Comparison of ENCODE assay signal across 8 mouse cellular contexts in genomic region chr13:60455033-60455619, GRCm38 (mm10).
DNase-seq lines count a peak whose midpoint lies in the region; ATAC-seq lines count a peak whose summit lies in the region.

No protein-coding gene starts in this region.

- no peak overlapping the region for H3K4me3 ChIP-seq in intestine, embryonic 16.5 days (ENCODE audit: low read length)
- no peak overlapping the region for H3K4me3 ChIP-seq in lung, embryonic 15.5 days

- intact Hi-C loops in gastrocnemius, postnatal 36 days (cut with DNase I) = loop anchor here (10.0 kb wide), 1 partner anchor 110 kb away; no protein-coding TSS in a partner anchor

- H3K9me3 ChIP-seq in intestine, embryonic 16.5 days (ENCODE audit: control insufficient read depth, low read length) = no peaks in the 10 kb centered on the region
- H3K9me3 ChIP-seq in lung, embryonic 15.5 days = no peaks in the 10 kb centered on the region

- 23% methylated on average over 15 of the region's 15 CpGs for WGBS in intestine, embryonic 16.5 days
- WGBS in lung, embryonic 15.5 days = 24% methylated on average over 15 of the region's 15 CpGs

- peak overlapping the region; percentile 23; the same call in 1 of the 2 replicates for H3K9ac ChIP-seq in intestine, embryonic 16.5 days (ENCODE audit: low read depth, low read length)
- no peak overlapping the region for H3K9ac ChIP-seq in lung, embryonic 15.5 days

- peak; percentile 62 for DNase-seq in ovary, adult 18-20 months (ENCODE audit: low spot score)
- DNase-seq in ovary, postnatal 10 days (ENCODE audit: low spot score) = no peak
- peak; percentile 30 to 32 for DNase-seq in gastrocnemius, postnatal 36 days
- no peak for DNase-seq in thymus, postnatal 14 days
- DNase-seq in thymus, postnatal 25 days = no peak
- no peak for DNase-seq in natural killer cell, adult 2 months (ENCODE audit: low spot score in 2 of 2)

- H3K36me3 ChIP-seq in intestine, embryonic 16.5 days (ENCODE audit: control insufficient read depth, insufficient read depth, low read length) = no peaks in the 10 kb centered on the region
- H3K36me3 ChIP-seq in lung, embryonic 15.5 days = no peaks in the 10 kb centered on the region

- no peaks in the 10 kb centered on the region for H3K27me3 ChIP-seq in intestine, embryonic 16.5 days (replicated peaks; ENCODE audit: control insufficient read depth, insufficient read depth, low read length)
- no peaks in the 10 kb centered on the region for H3K27me3 ChIP-seq in lung, embryonic 15.5 days

- peak; percentile 46; the same call in 1 of the 2 replicates for ATAC-seq in intestine, embryonic 16.5 days
- no peak for ATAC-seq in lung, embryonic 15.5 days (ENCODE audit: borderline replicate concordance, extremely low read depth, low FRiP score, low TSS enrichment)

- peak overlapping the region; percentile 2; the same call in 1 of the 2 replicates for H3K4me2 ChIP-seq in intestine, embryonic 16.5 days (ENCODE audit: low read depth, low read length)
- peak overlapping the region; percentile 32 for H3K4me2 ChIP-seq in lung, embryonic 15.5 days

- H3K4me1 ChIP-seq in intestine, embryonic 16.5 days (ENCODE audit: control insufficient read depth, insufficient read depth, low read length) = peaks cover 7% of the 10 kb centered on the region; the same call in 1 of the 2 replicates
- H3K4me1 ChIP-seq in lung, embryonic 15.5 days = peaks cover 15% of the 10 kb centered on the region

- peak overlapping the region; percentile 60 for H3K27ac ChIP-seq in intestine, embryonic 16.5 days (ENCODE audit: low read length)
- no peak overlapping the region for H3K27ac ChIP-seq in lung, embryonic 15.5 days

Comparison
In these comparisons a context has a peak if more than half of its experiments do, and no peak if none do; other contexts are left out.
1. DNase-seq: peak in ovary, adult 18-20 months (single experiment) and gastrocnemius, postnatal 36 days (2 of 2); none in ovary, postnatal 10 days (single experiment), thymus, postnatal 14 days (single experiment), thymus, postnatal 25 days (single experiment) and natural killer cell, adult 2 months (0 of 2).